Mouse (Mus musculus): Measurements from ENCODE around the gene Hao1. TPM values are rescaled to one million over a fixed set of nuclear protein-coding genes. Genes with fewer than 3 reads are reported as not detected.

Gene Hao1
- total RNA-seq, 1 experiment, result not detected

DNA sequence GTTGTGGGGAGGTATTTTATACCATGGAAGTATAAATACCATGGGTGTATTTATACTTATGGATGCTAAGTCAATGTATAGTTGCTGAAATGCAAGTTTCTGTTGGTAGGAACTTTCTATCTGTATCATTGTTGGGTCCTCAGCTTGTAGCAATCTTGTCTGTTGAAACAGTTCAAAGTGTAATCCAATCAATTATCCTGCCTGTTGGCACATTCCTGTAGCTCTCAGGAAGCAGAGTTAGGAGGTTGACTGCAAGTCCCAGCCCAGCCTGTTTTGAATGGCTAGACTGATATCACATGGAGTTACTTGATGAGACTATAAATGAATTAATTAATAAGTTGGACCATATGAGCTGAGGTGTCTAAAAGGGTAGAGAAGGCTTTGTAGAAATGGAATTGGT lies 1.8 kb downstream of the Hao1 start:
- in situ Hi-C loops (cut with MboI; ENCODE audit: low sequenced_read_pairs in 2 of 2, unreplicated experiment in 2 of 2), result loop anchor here in 1 of 2 experiments (5.0 kb wide), 1 partner anchor 780 kb away; no protein-coding TSS in a partner anchor
- no peak overlapping the region for H3K9ac ChIP-seq (ENCODE audit: insufficient read depth, low read depth, low read length, poor library complexity, severe bottlenecking)
- H3K4me1 ChIP-seq (ENCODE audit: control insufficient read depth in 2 of 2, insufficient read depth in 2 of 2, low read length in 2 of 2, poor library complexity in 1 of 2), result no peaks in the 10 kb centered on the region
- no peaks in the 10 kb centered on the region for H3K9me3 ChIP-seq (ENCODE audit: control insufficient read depth, insufficient read depth, low read depth, low read length)
- TF ChIP-seq ZC3H11A (IDR thresholded peaks at IDR 0.05; ENCODE audit: borderline replicate concordance, low read depth, low read length), result no peak
- TF ChIP-seq HCFC1 (IDR thresholded peaks at IDR 0.05; ENCODE audit: borderline replicate concordance, insufficient read depth, low read length), result no peak
- no peak for TF ChIP-seq CHD2 (IDR thresholded peaks at IDR 0.05; ENCODE audit: low read depth, low read length)
- TF ChIP-seq MAFK (IDR thresholded peaks at IDR 0.05; ENCODE audit: insufficient read depth, low read depth, low read length), result no peak
- no peak for TF ChIP-seq ZNF384 (IDR thresholded peaks at IDR 0.05; ENCODE audit: low read depth, low read length)
- no peak for DNase-seq (ENCODE audit: low read depth, low spot score)
- no peaks in the 10 kb centered on the region for H3K36me3 ChIP-seq (ENCODE audit: control insufficient read depth, insufficient read depth, low read length, poor library complexity, severe bottlenecking)
- no peak overlapping the region for H3K27ac ChIP-seq (ENCODE audit: insufficient read depth, low read depth, low read length, poor library complexity, severe bottlenecking)
- no peak overlapping the region for H3K4me3 ChIP-seq (ENCODE audit: insufficient read depth in 1 of 2, low read depth in 1 of 2, low read length in 2 of 2, poor library complexity in 1 of 2, severe bottlenecking in 1 of 2)

DNA sequence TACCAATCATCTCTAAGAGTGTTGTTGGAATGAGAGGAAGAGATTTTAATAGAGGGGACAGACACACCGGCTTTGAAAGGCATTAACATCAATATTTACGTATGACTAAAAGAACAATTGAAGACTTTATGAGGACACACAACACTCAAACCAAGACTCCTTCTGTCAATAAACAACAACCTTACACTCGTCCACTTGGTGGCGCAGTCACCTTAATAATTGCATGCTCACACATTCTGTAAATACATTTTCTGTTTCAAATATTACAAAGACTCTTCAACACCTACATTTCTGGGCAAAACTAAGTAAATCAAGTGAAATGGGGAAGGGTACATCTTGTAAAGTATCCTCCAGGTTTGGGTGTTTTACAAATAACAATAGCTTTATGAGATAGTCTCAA lies 4.4 kb downstream of the Hao1 start:
- Histone ChIP-seq H3K4me3 (ENCODE audit: insufficient read depth in 1 of 2, low read depth in 1 of 2, low read length in 2 of 2, poor library complexity in 1 of 2, severe bottlenecking in 1 of 2) (no peak overlapping the region), H3K4me1 (ENCODE audit: control insufficient read depth in 2 of 2, insufficient read depth in 2 of 2, low read length in 2 of 2, poor library complexity in 1 of 2) (no peaks in the 10 kb centered on the region), H3K36me3 (ENCODE audit: control insufficient read depth, insufficient read depth, low read length, poor library complexity, severe bottlenecking) (no peaks in the 10 kb centered on the region), H3K9ac (ENCODE audit: insufficient read depth, low read depth, low read length, poor library complexity, severe bottlenecking) (no peak overlapping the region), H3K9me3 (ENCODE audit: control insufficient read depth, insufficient read depth, low read depth, low read length) (no peaks in the 10 kb centered on the region), H3K27ac (ENCODE audit: insufficient read depth, low read depth, low read length, poor library complexity, severe bottlenecking) (no peak overlapping the region)
- TF ChIP-seq MAFK (IDR thresholded peaks at IDR 0.05; ENCODE audit: insufficient read depth, low read depth, low read length) (no peak), ZC3H11A (IDR thresholded peaks at IDR 0.05; ENCODE audit: borderline replicate concordance, low read depth, low read length) (peak; percentile 72; the same call in 1 of the 2 replicates)
- DNase-seq (ENCODE audit: low read depth, low spot score), result peak; percentile 21
- in situ Hi-C loops (cut with MboI; ENCODE audit: low sequenced_read_pairs in 2 of 2, unreplicated experiment in 2 of 2), result loop anchor here in 1 of 2 experiments (5.0 kb wide), 1 partner anchor 783 kb away; no protein-coding TSS in a partner anchor

GRCm38 (mm10) chr2:134545116-134545515 lies 9.1 kb downstream of the Hao1 start:
- no peak overlapping the region for H3K4me3 ChIP-seq (ENCODE audit: insufficient read depth in 1 of 2, low read depth in 1 of 2, low read length in 2 of 2, poor library complexity in 1 of 2, severe bottlenecking in 1 of 2)
- TF ChIP-seq CHD2 (IDR thresholded peaks at IDR 0.05; ENCODE audit: low read depth, low read length) (no peak), ZC3H11A (IDR thresholded peaks at IDR 0.05; ENCODE audit: borderline replicate concordance, low read depth, low read length) (no peak), MAFK (IDR thresholded peaks at IDR 0.05; ENCODE audit: insufficient read depth, low read depth, low read length) (no peak), HCFC1 (IDR thresholded peaks at IDR 0.05; ENCODE audit: borderline replicate concordance, insufficient read depth, low read length) (no peak), ZNF384 (IDR thresholded peaks at IDR 0.05; ENCODE audit: low read depth, low read length) (no peak)
- H3K27ac ChIP-seq (ENCODE audit: insufficient read depth, low read depth, low read length, poor library complexity, severe bottlenecking), result no peak overlapping the region
- in situ Hi-C loops (cut with MboI; ENCODE audit: low sequenced_read_pairs in 2 of 2, unreplicated experiment in 2 of 2), result no loop called here
- H3K36me3 ChIP-seq (ENCODE audit: control insufficient read depth, insufficient read depth, low read length, poor library complexity, severe bottlenecking), result no peaks in the 10 kb centered on the region
- H3K9me3 ChIP-seq (ENCODE audit: control insufficient read depth, insufficient read depth, low read depth, low read length), result no peaks in the 10 kb centered on the region
- no peak overlapping the region for H3K9ac ChIP-seq (ENCODE audit: insufficient read depth, low read depth, low read length, poor library complexity, severe bottlenecking)
- 0 out of 4 replicates have a peak, but pooled peaks cover 0 to 1% of the 10 kb centered on the region in 2 experiments for H3K4me1 ChIP-seq (ENCODE audit: control insufficient read depth in 2 of 2, insufficient read depth in 2 of 2, low read length in 2 of 2, poor library complexity in 1 of 2)
- no peak for DNase-seq (ENCODE audit: low read depth, low spot score)

GRCm38 (mm10) chr2:134544321-134545065 lies 9.7 kb downstream of the Hao1 start:
- Histone ChIP-seq H3K27ac (ENCODE audit: insufficient read depth, low read depth, low read length, poor library complexity, severe bottlenecking) (no peak overlapping the region), H3K9me3 (ENCODE audit: control insufficient read depth, insufficient read depth, low read depth, low read length) (no peaks in the 10 kb centered on the region), H3K9ac (ENCODE audit: insufficient read depth, low read depth, low read length, poor library complexity, severe bottlenecking) (no peak overlapping the region), H3K36me3 (ENCODE audit: control insufficient read depth, insufficient read depth, low read length, poor library complexity, severe bottlenecking) (no peaks in the 10 kb centered on the region), H3K4me1 (ENCODE audit: control insufficient read depth in 2 of 2, insufficient read depth in 2 of 2, low read length in 2 of 2, poor library complexity in 1 of 2) (0 out of 4 replicates have a peak, but pooled peaks cover 0 to 1% of the 10 kb centered on the region in 2 experiments), H3K4me3 (ENCODE audit: insufficient read depth in 1 of 2, low read depth in 1 of 2, low read length in 2 of 2, poor library complexity in 1 of 2, severe bottlenecking in 1 of 2) (no peak overlapping the region)
- no peak for DNase-seq (ENCODE audit: low read depth, low spot score)
- in situ Hi-C loops (cut with MboI; ENCODE audit: low sequenced_read_pairs in 2 of 2, unreplicated experiment in 2 of 2), result no loop called here
- TF ChIP-seq MAFK (IDR thresholded peaks at IDR 0.05; ENCODE audit: insufficient read depth, low read depth, low read length), result no peak
- no peak for TF ChIP-seq ZC3H11A (IDR thresholded peaks at IDR 0.05; ENCODE audit: borderline replicate concordance, low read depth, low read length)
- TF ChIP-seq CHD2 (IDR thresholded peaks at IDR 0.05; ENCODE audit: low read depth, low read length), result no peak
- no peak for TF ChIP-seq HCFC1 (IDR thresholded peaks at IDR 0.05; ENCODE audit: borderline replicate concordance, insufficient read depth, low read length)
- TF ChIP-seq ZNF384 (IDR thresholded peaks at IDR 0.05; ENCODE audit: low read depth, low read length), result no peak
